Mouse (Mus musculus): ENCODE measurements around the gene Runx2.

The Runx2 gene

GRCm38 (mm10) chr17:44713404-44713803, 101.2 kb downstream of the Runx2 start:
- no peak for DNase-seq (ENCODE audit: low read depth)

GRCm38 (mm10) chr17:44709516-44710252, 104.9 kb downstream of the Runx2 start:
- peak; percentile 97 for DNase-seq (ENCODE audit: low read depth)

- DNase-seq (ENCODE audit: low read depth): no peak
These were observed 106.6 kb downstream of the Runx2 start for GRCm38 (mm10) chr17:44707956-44708355.

- DNase-seq (ENCODE audit: low read depth): peak; percentile 76
These were observed 108.1 kb downstream of the Runx2 start for GRCm38 (mm10) chr17:44706531-44706930.

- peak; percentile 80 for DNase-seq (ENCODE audit: low read depth)
These were observed 111.9 kb downstream of the Runx2 start for GRCm38 (mm10) chr17:44702506-44703298.

GRCm38 (mm10) chr17:44701531-44701930, 113.1 kb downstream of the Runx2 start:
- DNase-seq (ENCODE audit: low read depth): no peak

- peak; percentile 83 for DNase-seq (ENCODE audit: low read depth)
These were observed 114.3 kb downstream of the Runx2 start for GRCm38 (mm10) chr17:44700326-44700725.

GRCm38 (mm10) chr17:44697053-44697452, 117.5 kb downstream of the Runx2 start:
- peak; percentile 58 for DNase-seq (ENCODE audit: low read depth)

- no peak for DNase-seq (ENCODE audit: low read depth)
These were observed 121.0 kb downstream of the Runx2 start for GRCm38 (mm10) chr17:44693552-44693951.

- peak; percentile 65 for DNase-seq (ENCODE audit: low read depth)
These were observed 123.1 kb downstream of the Runx2 start for GRCm38 (mm10) chr17:44691517-44691916.

- DNase-seq (ENCODE audit: low read depth): peak; percentile 91
These were observed 124.1 kb downstream of the Runx2 start for GRCm38 (mm10) chr17:44690410-44691035.

GRCm38 (mm10) chr17:44688306-44688705, 126.3 kb downstream of the Runx2 start:
- DNase-seq (ENCODE audit: low read depth): no peak

GRCm38 (mm10) chr17:44685514-44685913, 129.1 kb downstream of the Runx2 start:
- DNase-seq (ENCODE audit: low read depth): no peak

GRCm38 (mm10) chr17:44683026-44683425, 131.6 kb downstream of the Runx2 start:
- no peak for DNase-seq (ENCODE audit: low read depth)

- DNase-seq (ENCODE audit: low read depth): peak; percentile 80
These were observed 136.8 kb downstream of the Runx2 start for GRCm38 (mm10) chr17:44677782-44678181.

- DNase-seq (ENCODE audit: low read depth): peak; percentile 85
These were observed 141.8 kb downstream of the Runx2 start for GRCm38 (mm10) chr17:44672806-44673205.

- peak; percentile 95 for DNase-seq (ENCODE audit: low read depth)
These were observed 142.5 kb downstream of the Runx2 start for GRCm38 (mm10) chr17:44671946-44672692.

- no peak for DNase-seq (ENCODE audit: low read depth)
These were observed 144.6 kb downstream of the Runx2 start for GRCm38 (mm10) chr17:44669985-44670384.

- peak; percentile 36 for DNase-seq (ENCODE audit: low read depth)
These were observed 147.3 kb downstream of the Runx2 start for GRCm38 (mm10) chr17:44667346-44667745.

GRCm38 (mm10) chr17:44663872-44664271, 150.7 kb downstream of the Runx2 start:
- DNase-seq (ENCODE audit: low read depth): peak; percentile 57

- peak; percentile 64 for DNase-seq (ENCODE audit: low read depth)
These were observed 151.4 kb downstream of the Runx2 start for GRCm38 (mm10) chr17:44663208-44663607.

All from 416B (cell line).